8 mouse cellular contexts compared by ENCODE assay signal in the genomic region with DNA sequence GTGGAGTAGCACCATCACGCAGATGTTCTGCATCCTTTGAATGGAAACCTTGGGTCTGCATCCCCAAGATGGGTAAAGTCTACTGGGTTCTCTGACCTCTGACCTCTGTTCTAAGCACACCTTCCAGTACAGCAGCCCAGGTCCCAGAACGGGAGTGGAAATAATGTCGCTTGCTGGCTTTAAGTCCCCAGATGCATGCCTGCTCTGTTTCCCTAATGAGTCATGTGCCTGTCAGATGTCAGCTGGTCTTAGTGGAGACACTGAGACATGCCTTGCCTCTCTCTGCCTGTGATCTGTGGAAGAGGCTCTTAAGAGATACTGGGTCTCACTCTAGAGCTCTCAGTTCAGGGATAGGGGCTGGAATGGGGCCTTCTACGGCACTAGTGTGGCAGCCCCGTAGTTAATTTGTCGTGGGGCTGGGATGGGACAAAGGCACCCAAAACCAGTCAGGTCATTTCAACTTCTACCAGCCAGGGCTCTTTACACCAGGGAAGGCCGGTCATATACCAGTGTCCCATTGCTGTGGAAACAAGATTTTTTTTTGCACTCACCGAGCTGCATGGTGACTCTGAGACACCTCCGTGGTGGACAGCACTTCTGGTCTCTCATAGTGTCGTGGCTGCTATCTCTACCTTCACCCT.
DNase-seq lines count a peak whose midpoint lies in the region; ATAC-seq and TF ChIP-seq lines count a peak whose summit lies in the region.

No protein-coding gene starts in this region.

- ATAC-seq in forebrain, postnatal 0 days: no peak
- 0 out of 2 replicates have a peak, but pooled peaks have one; percentile 9 for ATAC-seq in liver, embryonic 13.5 days (ENCODE audit: low read depth)

- DNase-seq in adrenal gland, postnatal 10 days: peak; percentile 48
- no peak for DNase-seq in adrenal gland, postnatal 4 days (ENCODE audit: low spot score in 2 of 2)
- DNase-seq in 416B (ENCODE audit: low read depth): peak; percentile 72
- peak; percentile 58 for DNase-seq in forebrain, postnatal 0 days
- DNase-seq in liver, embryonic 13.5 days: no peak
- DNase-seq in natural killer cell, adult 2 months (ENCODE audit: low spot score in 2 of 2): no peak
- no peak for DNase-seq in right cerebral cortex, postnatal 36 days (ENCODE audit: low spot score in 2 of 2)
- DNase-seq in layer of hippocampus, postnatal 36 days: no peak

- no peaks in the 10 kb centered on the region for H3K27me3 ChIP-seq in forebrain, postnatal 0 days (ENCODE audit: insufficient read depth, low read length)
- H3K27me3 ChIP-seq in liver, embryonic 13.5 days: no peaks in the 10 kb centered on the region

- TF ChIP-seq CTCF in forebrain, postnatal 0 days (IDR thresholded peaks at IDR 0.05; ENCODE audit: low read depth): no peak

- H3K4me2 ChIP-seq in forebrain, postnatal 0 days (ENCODE audit: low read depth): 0 out of 2 replicates have a peak overlapping the region, but pooled peaks have one; percentile 5
- no peak overlapping the region for H3K4me2 ChIP-seq in liver, embryonic 13.5 days

- H3K9ac ChIP-seq in forebrain, postnatal 0 days: peak overlapping the region; percentile 37; the same call in 1 of the 2 replicates
- no peak overlapping the region for H3K9ac ChIP-seq in liver, embryonic 13.5 days

- H3K9me3 ChIP-seq in forebrain, postnatal 0 days (ENCODE audit: low read length): no peaks in the 10 kb centered on the region
- no peaks in the 10 kb centered on the region for H3K9me3 ChIP-seq in liver, embryonic 13.5 days (replicated peaks)

- H3K4me1 ChIP-seq in forebrain, postnatal 0 days (ENCODE audit: insufficient read depth): peaks cover 37% of the 10 kb centered on the region
- H3K4me1 ChIP-seq in liver, embryonic 13.5 days (replicated peaks): peaks cover 36% of the 10 kb centered on the region

- H3K36me3 ChIP-seq in forebrain, postnatal 0 days (ENCODE audit: insufficient read depth): peaks cover 4% of the 10 kb centered on the region; the same call in 1 of the 2 replicates
- peaks cover 12% of the 10 kb centered on the region for H3K36me3 ChIP-seq in liver, embryonic 13.5 days

- H3K4me3 ChIP-seq in forebrain, postnatal 0 days (ENCODE audit: low read depth, low read length): no peak overlapping the region
- no peak overlapping the region for H3K4me3 ChIP-seq in liver, embryonic 13.5 days (replicated peaks)

- peak overlapping the region; percentile 97 for H3K27ac ChIP-seq in forebrain, postnatal 0 days (ENCODE audit: low read depth, low read length)
- H3K27ac ChIP-seq in liver, embryonic 13.5 days: peak overlapping the region; percentile 8

- 14% methylated on average over 10 of the region's 10 CpGs for WGBS in forebrain, postnatal 0 days
- WGBS in liver, embryonic 13.5 days (ENCODE audit: insufficient replicate concordance): 54% methylated on average over 10 of the region's 10 CpGs

Comparison
In these comparisons a context has a peak if more than half of its experiments do, and no peak if none do; other contexts are left out.
1. DNase-seq: peak in adrenal gland, postnatal 10 days (single experiment), 416B (single experiment) and forebrain, postnatal 0 days (single experiment); none in adrenal gland, postnatal 4 days (0 of 2), liver, embryonic 13.5 days (single experiment), natural killer cell, adult 2 months (0 of 2), right cerebral cortex, postnatal 36 days (0 of 2) and layer of hippocampus, postnatal 36 days (0 of 2).